Mouse (Mus musculus) mesoderm, embryonic 11.5 days (tissue): ENCODE measurements at regions not wholly inside any gene's neighbourhood (a gene's known extent, or its start where the extent isn't known, plus 50 kb on each side); places are given as distances from the start of the nearest gene placed in this dataset.

Source experiments
- DNase-seq: peaks from one replicate; pipeline ENCODE4 v3.0.0-alpha.2; 2012; ENCODE audit warnings: low read depth, low spot score

GRCm38 (mm10) chr16:9253054-9253453 is 423.2 kb downstream of the 1810013L24Rik start:
- DNase-seq = no peak

GRCm38 (mm10) chr16:9255351-9255750 is 425.5 kb downstream of the 1810013L24Rik start:
- DNase-seq = no peak

DNA sequence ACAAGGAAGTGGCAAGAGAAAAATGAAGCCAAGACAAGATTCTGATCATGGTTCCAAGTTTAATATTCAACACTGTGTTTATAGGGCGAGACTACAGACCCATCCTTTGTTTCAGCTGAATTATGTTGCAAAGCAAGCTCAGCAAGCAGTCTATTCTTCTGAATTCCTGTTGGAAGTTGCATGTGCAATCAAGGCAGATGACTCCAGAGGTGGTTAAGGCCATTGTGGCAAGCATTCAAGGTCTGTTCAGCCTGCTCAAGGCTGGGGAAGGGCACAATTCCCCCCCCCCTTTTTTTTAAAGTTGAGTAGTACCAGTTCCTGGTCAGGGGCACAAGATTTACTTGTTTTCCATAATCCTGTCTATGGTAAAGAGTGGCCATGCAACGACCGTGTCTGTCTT is 431.1 kb downstream of the 1810013L24Rik start:
- DNase-seq = no peak

DNA sequence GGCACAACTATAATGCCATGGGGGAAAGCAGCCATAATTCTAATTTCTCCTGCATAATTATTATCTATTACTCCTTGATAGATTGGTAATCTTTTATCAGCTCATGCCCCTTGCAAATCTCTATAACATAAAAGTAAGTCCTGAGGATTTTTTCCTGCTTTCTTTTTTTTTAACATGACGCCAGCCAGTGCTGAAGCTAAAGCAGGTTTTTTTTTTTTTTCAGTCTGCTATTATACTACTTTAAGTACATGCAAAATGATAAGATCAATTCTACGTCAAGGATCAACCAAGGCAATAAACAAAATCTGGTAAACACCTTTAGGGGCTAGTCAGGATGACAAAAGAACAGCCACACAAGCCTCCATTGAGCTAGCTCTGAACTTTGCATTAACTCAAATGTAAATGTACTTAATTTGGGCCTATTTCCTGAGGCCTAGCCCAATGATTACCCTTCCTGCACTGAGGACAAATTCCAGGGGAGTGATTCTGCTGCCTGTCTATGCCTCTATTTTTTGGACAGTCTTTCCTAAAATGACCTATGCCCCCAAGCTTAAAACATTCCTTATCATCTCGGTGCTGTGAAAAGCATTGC is 434.8 kb downstream of the 1810013L24Rik start:
- no peak for DNase-seq

GRCm38 (mm10) chr16:9267204-9267603 is 437.3 kb downstream of the 1810013L24Rik start:
- DNase-seq = no peak

- DNase-seq = no peak
These were observed 440.2 kb downstream of the 1810013L24Rik start for GRCm38 (mm10) chr16:9270099-9270498.

DNA sequence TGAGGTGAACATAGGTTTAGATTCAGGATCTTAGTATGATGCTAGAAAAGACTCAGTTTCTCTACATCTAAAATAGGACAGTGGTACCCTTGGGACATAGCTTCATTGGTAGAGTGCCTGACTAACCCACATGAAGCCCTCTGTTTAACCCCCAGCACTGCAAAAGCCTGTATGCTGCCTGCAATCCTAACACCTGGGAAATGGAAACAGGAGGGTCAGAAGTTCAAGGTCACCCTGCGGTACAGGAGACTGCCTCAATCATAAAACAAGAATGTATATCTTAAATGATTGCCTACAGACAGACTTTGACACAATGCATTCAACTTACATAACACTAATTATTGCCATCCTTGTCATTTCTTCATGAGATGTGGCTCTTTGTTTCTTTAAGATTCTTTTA is 440.8 kb downstream of the 1810013L24Rik start:
- no peak for DNase-seq

- DNase-seq = no peak
These were observed 443.9 kb downstream of the 1810013L24Rik start for GRCm38 (mm10) chr16:9273751-9274300.

DNA sequence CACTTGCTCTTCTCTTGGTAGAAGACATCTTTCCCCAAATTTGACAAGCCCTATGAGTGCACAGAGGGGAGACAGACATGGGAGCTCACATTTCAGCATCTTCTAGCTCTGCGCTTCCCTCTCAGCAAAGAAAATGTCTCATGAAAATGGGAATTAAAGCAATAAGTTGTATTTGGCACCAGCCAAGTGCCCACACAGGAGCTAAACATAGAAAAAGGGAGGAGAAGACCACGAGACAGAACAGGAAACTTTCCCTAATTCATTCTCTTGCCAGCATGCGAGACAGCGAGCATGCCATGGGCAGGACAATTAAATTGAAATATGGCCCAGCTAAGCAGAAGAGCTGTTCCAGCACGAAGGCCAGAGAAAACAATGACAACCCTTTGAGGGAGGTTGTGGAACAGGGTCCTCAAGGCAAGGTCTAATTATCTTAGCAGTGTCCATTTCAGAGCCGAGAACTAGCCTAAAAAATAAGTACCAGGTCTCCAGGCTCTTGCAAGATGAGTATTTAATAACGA is 444.7 kb downstream of the 1810013L24Rik start:
- DNase-seq = peak; percentile 13

DNA sequence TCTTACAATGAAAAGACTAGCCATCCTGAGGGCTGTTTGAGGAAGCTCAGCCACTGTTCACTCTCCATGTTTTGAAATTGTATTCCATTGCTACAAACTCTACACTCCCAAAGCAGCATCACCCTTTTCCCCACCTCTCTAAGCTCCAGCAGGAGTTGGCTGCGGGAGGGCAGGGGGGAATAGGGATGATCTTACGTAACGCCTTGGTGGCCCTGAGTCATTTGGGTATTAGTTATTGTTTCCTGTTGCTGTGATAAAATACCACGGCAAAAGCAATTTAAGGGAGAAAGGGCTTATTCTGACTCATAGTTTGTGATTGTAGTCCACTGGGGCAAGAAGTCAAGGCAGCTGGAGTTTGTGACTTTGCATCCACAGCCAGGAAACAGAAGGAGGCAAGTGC is 445.5 kb downstream of the 1810013L24Rik start:
- no peak for DNase-seq

DNA sequence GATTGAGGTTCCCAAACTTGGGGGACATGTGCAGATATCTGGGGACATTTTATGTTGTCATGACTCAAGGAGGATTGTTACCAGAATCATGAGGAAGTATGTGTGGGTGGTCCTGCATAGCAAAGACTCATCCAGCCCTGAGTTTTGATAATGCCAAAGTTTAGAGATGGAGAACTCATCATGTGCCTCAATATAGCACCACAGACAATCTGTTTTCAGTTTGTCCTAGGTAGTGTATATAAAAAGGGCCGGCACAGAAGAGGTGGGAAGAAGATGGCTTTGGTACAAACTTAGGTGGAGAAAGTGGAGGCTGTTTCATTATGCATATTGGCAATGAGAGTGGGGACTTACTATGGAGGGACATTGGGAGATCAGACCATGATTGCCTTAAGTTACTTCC is 447.2 kb downstream of the 1810013L24Rik start:
- DNase-seq = no peak

- no peak for DNase-seq
These were observed 449.8 kb downstream of the 1810013L24Rik start for GRCm38 (mm10) chr16:9279726-9280125.

- DNase-seq = no peak
These were observed 450.5 kb downstream of the 1810013L24Rik start for GRCm38 (mm10) chr16:9280431-9280830.

- peak; percentile 71 for DNase-seq
These were observed 451.0 kb downstream of the 1810013L24Rik start for GRCm38 (mm10) chr16:9280931-9281330.

GRCm38 (mm10) chr16:9284423-9284822 is 454.5 kb downstream of the 1810013L24Rik start:
- DNase-seq = no peak

GRCm38 (mm10) chr16:9285921-9286320 is 456.0 kb downstream of the 1810013L24Rik start:
- DNase-seq = no peak

GRCm38 (mm10) chr16:9287557-9287956 is 457.7 kb downstream of the 1810013L24Rik start:
- no peak for DNase-seq

- DNase-seq = no peak
These were observed 461.6 kb downstream of the 1810013L24Rik start for GRCm38 (mm10) chr16:9291356-9292020.

DNA sequence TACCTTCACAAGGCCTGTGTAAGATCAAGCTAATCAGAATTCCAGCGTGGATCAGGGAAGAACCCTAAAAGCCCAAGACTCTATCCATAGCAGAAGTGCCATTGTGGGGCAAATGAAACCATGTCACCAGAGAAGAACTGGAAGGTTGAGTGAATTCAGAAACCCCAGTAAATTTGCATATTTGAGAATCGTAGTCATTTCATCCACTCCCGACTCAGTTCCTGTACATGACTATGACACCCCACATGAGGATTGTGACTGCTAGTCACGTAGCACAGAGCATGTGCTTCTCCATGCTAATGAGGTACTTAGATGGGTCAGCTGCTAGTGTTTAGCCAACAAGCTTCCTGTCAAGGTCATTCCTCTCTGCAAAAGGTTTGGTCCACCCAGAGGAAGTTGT is 473.2 kb downstream of the 1810013L24Rik start:
- no peak for DNase-seq

GRCm38 (mm10) chr16:9304079-9304478 is 474.2 kb downstream of the 1810013L24Rik start:
- DNase-seq = no peak

- no peak for DNase-seq
These were observed 480.8 kb downstream of the 1810013L24Rik start for GRCm38 (mm10) chr16:9310744-9311143.

DNA sequence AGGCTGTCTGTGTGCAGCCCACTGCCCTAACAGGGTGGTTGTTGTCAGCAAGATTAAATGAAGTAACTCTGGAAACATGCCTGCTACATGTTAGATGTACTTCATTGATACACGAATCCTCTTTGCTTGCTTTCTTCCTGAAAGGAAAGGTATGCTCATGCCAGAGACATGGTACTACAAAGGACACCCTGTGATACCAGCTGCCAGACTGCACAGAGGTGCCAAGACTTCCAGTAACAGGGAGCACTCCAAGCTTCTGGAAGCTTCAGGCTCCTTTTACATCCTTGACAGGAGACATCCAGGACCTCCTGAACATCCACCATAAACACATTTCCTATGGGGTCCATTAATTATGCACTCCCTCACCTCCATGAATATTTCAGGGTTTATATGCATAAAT is 505.7 kb downstream of the 1810013L24Rik start:
- no peak for DNase-seq

DNA sequence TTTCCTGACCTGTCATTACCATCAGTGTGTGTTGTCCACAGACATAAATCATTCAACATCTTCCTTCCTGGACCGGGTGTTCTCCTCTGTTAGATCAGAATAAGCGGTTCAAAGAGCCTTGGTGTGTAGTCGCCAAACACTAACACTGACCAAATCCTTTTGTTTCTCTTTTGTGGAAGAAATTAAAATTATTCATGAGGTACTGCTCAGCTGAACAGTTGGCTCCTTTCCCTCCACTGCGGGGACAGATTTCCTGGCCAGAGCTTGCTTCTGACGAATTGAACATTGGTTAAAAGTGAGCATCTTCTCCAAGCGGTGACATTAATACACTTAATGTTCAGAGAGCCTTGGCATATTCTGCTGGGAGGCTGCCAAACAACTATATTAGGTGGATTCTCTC is 506.2 kb downstream of the 1810013L24Rik start:
- no peak for DNase-seq
